Mouse (Mus musculus): ENCODE data around the gene 9130230L23Rik.
A peak's percentile ranks its signal among the peaks of the same experiment; 100 is the strongest.
"Not testable (repeated sequence)": the region's sequence is repeated elsewhere in the genome, so short reads cannot be mapped to it uniquely, and the experiment has no call there.

Gene 9130230L23Rik

GRCm38 (mm10) chr5:66005041-66005678 lies 1.1 kb upstream of the 9130230L23Rik start:
- DNase-seq (ENCODE audit: low spot score), result no peak

- no peak for DNase-seq (ENCODE audit: low spot score)
Measured at GRCm38 (mm10) chr5:66001232-66001631, 2.9 kb downstream of the 9130230L23Rik start.

GRCm38 (mm10) chr5:66000567-66001125 lies 3.4 kb downstream of the 9130230L23Rik start:
- DNase-seq (ENCODE audit: low spot score), result no peak

- no peak for DNase-seq (ENCODE audit: low spot score)
Measured at GRCm38 (mm10) chr5:66000074-66000473, 4.0 kb downstream of the 9130230L23Rik start.

GRCm38 (mm10) chr5:65999106-65999505 lies 5.0 kb downstream of the 9130230L23Rik start:
- DNase-seq (ENCODE audit: low spot score), result no peak

GRCm38 (mm10) chr5:65997813-65998212 lies 6.3 kb downstream of the 9130230L23Rik start:
- no peak for DNase-seq (ENCODE audit: low spot score)

- DNase-seq (ENCODE audit: low spot score), result no peak
Measured at GRCm38 (mm10) chr5:65994643-65995042, 9.4 kb downstream of the 9130230L23Rik start.

- DNase-seq (ENCODE audit: low spot score), result no peak
Measured at GRCm38 (mm10) chr5:65991191-65991590, 12.9 kb downstream of the 9130230L23Rik start.

GRCm38 (mm10) chr5:65987004-65987403 lies 17.1 kb downstream of the 9130230L23Rik start:
- DNase-seq (ENCODE audit: low spot score), result not testable (repeated sequence)

GRCm38 (mm10) chr5:65986426-65986825 lies 17.7 kb downstream of the 9130230L23Rik start:
- no peak for DNase-seq (ENCODE audit: low spot score)

- no peak for DNase-seq (ENCODE audit: low spot score)
Measured at GRCm38 (mm10) chr5:65975731-65976130, 28.4 kb downstream of the 9130230L23Rik start.

GRCm38 (mm10) chr5:65973189-65973588 lies 30.9 kb downstream of the 9130230L23Rik start:
- no peak for DNase-seq (ENCODE audit: low spot score)

- DNase-seq (ENCODE audit: low spot score), result no peak
Measured at GRCm38 (mm10) chr5:65968004-65968403, 36.1 kb downstream of the 9130230L23Rik start.

- DNase-seq (ENCODE audit: low spot score), result no peak
Measured at GRCm38 (mm10) chr5:65967091-65967490, 37.0 kb downstream of the 9130230L23Rik start.

- DNase-seq (ENCODE audit: low spot score), result no peak
Measured at GRCm38 (mm10) chr5:65965771-65966279, 38.3 kb downstream of the 9130230L23Rik start.

GRCm38 (mm10) chr5:65963291-65963690 lies 40.8 kb downstream of the 9130230L23Rik start:
- DNase-seq (ENCODE audit: low spot score), result no peak

- no peak for DNase-seq (ENCODE audit: low spot score)
Measured at GRCm38 (mm10) chr5:65960597-65960950, 43.5 kb downstream of the 9130230L23Rik start.

GRCm38 (mm10) chr5:65959893-65960596 lies 44.0 kb downstream of the 9130230L23Rik start:
- no peak for DNase-seq (ENCODE audit: low spot score)

- DNase-seq (ENCODE audit: low spot score), result peak; percentile 24
Measured at GRCm38 (mm10) chr5:65958597-65958996, 45.5 kb downstream of the 9130230L23Rik start.

GRCm38 (mm10) chr5:65956144-65957008 lies 47.7 kb downstream of the 9130230L23Rik start:
- no peak for DNase-seq (ENCODE audit: low spot score)

GRCm38 (mm10) chr5:65955343-65956143 lies 48.5 kb downstream of the 9130230L23Rik start:
- peak; percentile 72 for DNase-seq (ENCODE audit: low spot score)
